Mouse (Mus musculus) gastrocnemius, postnatal 36 days (tissue): ENCODE results near the gene Cilp2. TPM values are rescaled to one million over a fixed set of nuclear protein-coding genes. Genes with fewer than 3 reads are reported as not detected.

ENCODE experiments used
- DNase-seq, 2 experiments: peaks; one replicate each; pipeline ENCODE4 v3.0.0; 2022
- intact Hi-C: fragments of 180-260 bp; cut with DNase I; formaldehyde crosslinking; loops from one replicate; pipeline ENCODE4 v1.15.1; 2025
- long read RNA-seq, 2 experiments: library from polyadenylated mRNA; stranded (forward); transcript quantifications; one replicate each; pipeline ENCODE4 v2.0.0; 2021
- total RNA-seq, 2 experiments: library from RNA; stranded (reverse); gene quantifications; 2 replicates each; pipeline ENCODE4 v1.2.3; 2021

Gene Cilp2
- total RNA-seq: 10 to 100 TPM in 1 of 2 experiments, 1 to 10 TPM in 1; 9.3 to 11.0 TPM
- long read RNA-seq, experiment 1, full-length matches to known transcripts: 1 of 9 reads
- long read RNA-seq, experiment 1, partial matches to known transcripts: 2 of 9 reads
- long read RNA-seq, experiment 1, other reads (novel, unspliced or antisense): 6 of 9 reads
- long read RNA-seq, experiment 2, full-length matches to known transcripts: 4 of 10 reads
- long read RNA-seq, experiment 2, partial matches to known transcripts: 0 of 10 reads
- long read RNA-seq, experiment 2, other reads (novel, unspliced or antisense): 6 of 10 reads

DNA sequence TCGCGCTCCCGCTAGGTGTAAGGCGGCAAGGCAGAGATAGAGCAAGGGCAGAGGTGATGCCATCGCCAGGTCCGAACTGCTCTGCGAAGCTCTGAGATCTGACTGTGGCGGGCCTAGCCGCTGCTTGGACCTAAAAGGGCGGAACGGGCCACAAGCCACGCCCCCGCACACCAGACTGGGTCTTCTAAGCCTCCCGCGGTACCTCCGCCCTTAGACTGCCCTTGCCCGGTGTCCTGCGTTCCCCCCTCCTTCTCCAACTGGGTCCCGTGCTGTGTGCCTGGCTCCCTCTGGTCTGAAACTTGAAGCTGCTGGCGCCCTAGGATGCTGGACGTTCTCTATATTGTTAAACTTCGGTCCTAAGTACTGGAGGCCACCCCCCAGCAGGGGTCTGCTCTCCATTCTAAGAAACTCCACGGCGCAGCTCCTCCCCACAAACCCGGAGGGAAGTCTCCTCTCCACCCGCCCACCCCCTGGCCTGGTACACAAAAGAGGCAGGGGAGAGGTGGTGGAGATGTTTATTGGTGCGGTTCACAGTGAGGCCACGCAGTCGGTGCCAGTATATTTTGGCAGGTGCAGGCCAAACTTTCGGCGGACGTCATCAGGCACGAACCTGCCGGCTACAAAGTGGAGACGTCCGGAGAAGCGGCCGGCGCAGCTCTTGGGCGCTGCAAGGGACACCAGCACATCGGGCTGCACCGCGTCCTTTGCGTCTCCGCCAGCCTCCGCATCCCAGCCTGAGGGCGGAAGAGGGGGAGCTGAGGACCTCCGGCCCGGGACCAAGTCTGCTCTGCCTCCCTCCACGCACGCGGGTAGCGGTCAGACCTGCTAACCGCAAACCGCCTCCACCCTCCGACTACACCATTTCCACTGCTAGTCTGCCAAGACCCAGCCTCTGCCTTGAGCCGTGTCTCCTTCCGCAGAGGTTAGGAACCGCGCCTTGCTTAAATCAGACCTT is at the start of gene Cilp2:
Gene Cilp2, minus strand, starts transcription at position 399 of the 955 bp plus-strand sequence.
- intact Hi-C loops: no loop called here
- DNase-seq: peak in 1 of 2 experiments; percentile 41

DNA sequence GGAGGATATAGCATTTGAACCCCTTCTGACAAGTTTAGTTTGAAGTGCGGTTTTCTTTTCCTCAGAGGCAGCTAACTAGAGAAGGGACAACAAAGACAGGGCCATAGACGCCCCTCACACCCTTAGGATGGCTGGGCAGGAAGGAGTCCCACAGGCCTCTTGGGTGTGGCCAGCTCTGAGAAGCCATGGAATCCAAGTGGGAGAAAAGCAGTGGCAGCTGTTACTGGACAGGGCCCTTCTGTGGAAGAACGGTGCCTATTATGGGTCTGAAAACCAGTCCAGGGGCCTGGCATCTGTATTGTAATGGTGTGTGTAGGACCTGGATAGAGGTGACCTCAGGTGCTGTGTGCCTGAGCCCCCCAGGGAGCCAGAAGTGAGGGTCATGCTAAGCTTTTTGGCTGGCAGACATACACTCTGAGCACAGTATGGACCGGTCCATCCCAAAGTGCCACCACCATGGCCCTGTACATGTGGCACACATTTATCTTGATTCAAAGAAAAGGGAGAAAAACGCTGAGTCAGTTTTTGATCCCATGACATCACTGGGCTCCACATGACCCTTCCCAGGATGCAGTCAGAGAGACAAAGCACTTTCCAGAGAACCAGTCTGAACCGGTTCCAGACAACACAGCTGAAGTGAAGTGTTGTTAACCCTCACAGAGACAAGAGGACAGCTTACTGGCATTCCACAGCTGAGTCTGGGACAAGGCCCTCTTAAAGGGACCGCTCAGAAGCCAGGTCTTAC is 48.7 kb upstream of the Cilp2 start:
- intact Hi-C loops: no loop called here
- DNase-seq: no peak

DNA sequence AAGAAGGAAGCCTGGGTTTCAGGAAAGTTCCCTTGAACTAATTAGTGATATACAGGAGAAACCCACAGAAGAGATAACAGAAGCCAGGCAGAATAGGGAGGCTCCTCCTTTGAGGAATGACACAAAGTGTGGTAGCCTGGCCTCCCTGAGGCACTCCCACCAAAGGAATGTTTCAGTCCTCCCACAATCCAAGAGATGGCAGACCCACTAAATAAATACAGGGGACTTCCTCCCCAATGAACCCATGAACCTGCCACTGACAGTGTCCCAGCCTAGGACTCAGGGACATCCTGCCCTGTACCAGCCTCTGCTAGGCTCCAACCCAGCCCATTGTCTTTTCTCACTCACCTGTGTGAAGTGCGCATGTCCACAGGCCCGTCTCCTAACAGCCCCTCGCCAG is 47.9 kb upstream of the Cilp2 start:
- no peak for DNase-seq

DNA sequence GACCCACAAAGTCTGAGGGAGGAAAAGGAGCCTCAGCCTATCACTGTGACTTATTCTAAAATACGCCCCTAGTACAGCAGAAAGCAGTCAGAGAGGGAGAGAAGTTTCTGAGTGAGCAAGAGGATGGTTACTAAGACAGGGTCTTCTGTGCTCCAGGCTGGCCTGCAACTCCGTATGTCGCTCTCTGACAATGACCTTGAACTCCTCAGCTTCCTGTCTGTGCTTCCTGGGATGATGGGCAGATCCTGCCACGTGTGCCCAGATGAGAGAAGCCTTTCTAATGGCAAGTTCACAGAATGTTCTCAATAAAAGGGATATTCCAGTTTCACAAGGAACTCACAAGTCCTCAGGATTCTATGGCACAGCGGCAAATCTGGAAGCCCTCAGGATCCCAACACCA is 47.1 kb upstream of the Cilp2 start:
- intact Hi-C loops: no loop called here
- no peak for DNase-seq

More for the DNA sequence above, 47.9 kb upstream of the Cilp2 start:
- intact Hi-C loops: no loop called here

DNA sequence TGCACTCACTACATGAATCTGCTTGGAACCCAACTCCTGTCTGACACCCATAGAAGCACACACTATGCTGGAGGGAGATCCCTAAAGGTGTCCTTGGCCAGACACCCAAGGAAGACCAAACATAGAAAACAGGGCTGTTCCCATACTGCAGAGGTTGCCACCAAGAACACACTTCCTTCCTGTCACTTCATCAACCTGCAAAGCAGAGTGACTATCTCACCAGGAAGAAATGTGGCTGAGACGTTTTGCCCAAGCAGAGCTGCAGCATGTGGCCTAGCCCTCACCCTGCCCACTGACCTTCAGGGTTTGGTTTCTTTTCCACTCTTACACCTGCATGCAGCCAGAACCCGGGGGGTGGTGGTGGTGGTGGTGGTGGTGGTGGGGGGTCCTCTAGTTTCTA is 46.3 kb upstream of the Cilp2 start:
- intact Hi-C loops: no loop called here
- DNase-seq: no peak

DNA sequence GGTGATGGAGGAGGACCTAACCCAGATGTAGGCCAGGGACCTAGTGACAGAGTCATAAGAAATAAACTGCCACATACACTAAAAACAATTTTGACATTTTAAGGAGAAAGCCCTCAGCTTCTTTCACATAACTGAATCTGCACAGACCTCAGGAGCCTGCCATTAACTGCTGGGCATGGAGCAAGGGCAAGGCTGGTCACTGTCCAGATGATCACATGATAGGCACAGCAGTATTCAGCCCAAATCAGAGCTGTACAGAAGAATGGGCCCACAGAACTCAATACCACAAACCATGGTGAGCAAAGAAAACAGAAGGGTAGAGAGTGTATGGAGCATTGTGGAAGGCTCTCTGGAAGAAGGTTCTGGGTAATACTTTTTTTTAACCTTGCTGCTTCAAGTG is 39.4 kb upstream of the Cilp2 start:
- DNase-seq: no peak
- intact Hi-C loops: no loop called here

DNA sequence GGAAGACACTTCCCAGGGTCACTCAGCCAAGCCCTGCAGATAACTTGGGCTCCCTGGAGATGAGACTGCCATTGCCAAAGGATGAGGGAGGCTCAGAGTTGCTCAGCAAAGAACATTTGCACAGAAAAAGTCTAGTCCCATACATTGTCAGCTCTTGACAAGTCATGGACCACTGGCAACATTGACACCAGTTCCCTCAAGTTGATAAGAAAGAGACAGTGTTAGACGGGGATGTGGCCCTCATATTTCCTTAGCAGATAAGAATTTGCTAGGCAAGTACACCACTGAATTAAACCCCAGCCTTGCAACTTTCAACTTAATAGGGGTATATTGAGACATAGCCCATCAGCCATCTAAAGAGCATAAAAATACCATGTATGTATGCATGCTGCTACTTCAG is 36.5 kb upstream of the Cilp2 start:
- intact Hi-C loops: no loop called here
- DNase-seq: no peak

DNA sequence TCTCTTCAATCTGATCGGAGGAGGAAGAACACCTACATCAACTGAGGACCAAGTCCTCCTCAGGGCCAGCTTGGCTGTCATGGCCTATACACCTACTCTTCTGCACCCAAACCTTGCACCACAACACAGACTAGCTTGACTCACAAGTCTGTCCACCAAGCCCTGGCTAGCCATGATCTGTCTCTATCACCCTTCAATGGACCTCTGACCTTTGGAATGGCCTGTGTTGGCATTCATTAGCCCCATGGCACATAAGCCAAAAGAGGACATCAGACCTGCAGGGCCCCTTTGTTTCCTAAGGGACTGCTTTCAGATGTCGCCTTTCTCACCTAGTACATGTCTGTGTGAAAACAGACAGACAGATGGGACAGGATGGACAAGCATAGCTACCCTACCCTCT is 33.7 kb upstream of the Cilp2 start:
- intact Hi-C loops: loop anchor here (1.0 kb wide), 1 partner anchor 80 kb away; no protein-coding TSS in a partner anchor
- DNase-seq: no peak

DNA sequence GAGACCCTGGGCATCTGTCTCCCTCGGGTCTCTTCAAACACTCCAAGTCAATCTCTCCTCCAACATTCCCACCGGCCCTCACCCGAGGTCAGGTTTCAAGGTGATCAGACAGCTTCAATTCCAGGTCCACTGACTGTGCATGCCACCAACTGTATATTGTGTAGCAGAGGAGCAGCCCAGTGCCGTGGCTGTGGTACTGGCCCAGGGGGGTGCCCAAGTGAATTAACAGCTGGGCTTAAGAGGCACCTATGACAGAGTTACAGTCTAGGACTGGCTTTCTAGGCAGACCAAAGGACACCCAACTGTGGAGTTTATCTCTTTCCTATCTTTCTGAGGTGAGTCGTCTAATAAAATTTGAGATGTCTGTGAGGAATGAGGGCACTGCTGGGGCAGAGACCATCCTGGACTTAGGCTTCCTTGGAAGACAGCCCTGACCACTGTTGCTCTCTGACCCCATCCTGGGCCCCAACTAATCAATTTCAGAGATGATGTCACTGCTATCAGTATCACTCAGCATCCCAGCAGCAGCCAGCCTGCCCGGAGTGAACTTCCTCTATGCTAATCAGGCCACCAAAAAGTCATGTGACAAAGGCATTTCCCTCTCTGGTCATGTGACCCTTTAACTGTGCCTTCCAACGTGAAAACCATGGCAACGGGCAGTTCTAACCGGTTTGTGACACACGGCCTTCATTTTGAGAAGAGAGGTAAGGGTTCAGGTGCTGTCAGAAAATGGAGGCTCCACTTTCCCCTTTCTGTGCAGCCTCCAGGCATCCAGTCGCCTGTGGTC is 32.6 kb upstream of the Cilp2 start:
- intact Hi-C loops: loop anchor here (1.0 kb wide), 1 partner anchor 84 kb away; no protein-coding TSS in a partner anchor

DNA sequence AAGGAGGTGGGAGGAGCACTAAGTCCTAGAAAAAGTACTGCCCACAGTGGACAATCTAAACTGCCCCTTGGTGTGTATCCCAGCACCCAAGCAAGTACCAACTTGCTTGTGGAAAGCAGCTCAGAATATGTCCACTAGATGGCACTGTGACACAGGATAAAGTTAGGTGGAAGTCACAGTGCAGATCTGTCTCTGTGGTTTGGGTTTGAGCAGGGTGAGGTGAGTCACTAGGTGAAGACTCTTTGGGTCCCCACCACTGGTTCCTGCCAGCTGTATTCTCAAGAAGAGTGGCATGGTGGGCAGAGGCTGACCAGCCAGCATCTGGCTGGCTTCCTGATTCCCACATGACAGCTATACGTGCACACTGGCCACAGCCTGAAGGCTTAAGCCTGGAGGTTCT is 31.5 kb upstream of the Cilp2 start:
- intact Hi-C loops: loop anchor here (1.0 kb wide), 1 partner anchor 85 kb away; no protein-coding TSS in a partner anchor
- DNase-seq: peak; percentile 46 to 65

More for the DNA sequence above, 32.6 kb upstream of the Cilp2 start:
- no peak for DNase-seq

DNA sequence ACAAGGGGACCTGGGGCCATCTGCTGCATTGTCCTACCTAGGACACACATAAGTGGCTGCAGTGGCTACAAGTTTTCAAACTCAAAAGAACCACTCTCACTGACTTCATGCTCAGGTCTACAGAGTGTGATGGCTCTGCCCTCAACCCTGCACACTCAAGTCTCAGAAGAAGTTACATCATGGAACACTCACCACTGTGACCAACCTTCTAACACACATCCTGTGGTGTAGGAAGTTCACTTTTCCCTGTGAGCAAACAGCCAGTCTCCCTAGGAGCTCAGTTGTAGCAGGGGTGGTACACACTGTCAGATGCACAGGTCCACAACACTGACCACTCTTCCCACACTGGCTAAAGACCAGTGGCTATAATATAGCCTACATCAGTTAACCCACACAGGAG is 31.0 kb upstream of the Cilp2 start:
- intact Hi-C loops: no loop called here
- DNase-seq: no peak

DNA sequence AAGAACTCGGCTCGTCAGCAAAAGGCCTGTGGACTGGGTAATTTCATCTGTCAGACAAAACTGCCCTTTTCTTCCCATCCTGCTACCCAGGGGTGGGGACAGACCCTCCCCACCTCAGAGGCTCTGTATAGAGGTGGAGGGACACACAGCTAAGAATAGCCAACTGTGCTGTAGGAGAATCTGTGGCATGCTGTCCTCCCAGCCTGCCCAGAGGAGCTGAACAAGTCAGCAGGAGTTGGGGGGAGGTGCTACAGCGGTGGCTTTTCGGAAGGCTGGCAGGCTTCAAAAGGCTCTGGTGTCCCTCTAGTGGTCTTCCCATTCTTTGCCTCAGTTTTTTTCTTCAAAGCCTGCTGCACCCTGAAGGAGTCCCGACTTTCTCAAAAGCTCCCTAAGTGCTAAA is 28.3 kb upstream of the Cilp2 start:
- no peak for DNase-seq
- intact Hi-C loops: no loop called here

DNA sequence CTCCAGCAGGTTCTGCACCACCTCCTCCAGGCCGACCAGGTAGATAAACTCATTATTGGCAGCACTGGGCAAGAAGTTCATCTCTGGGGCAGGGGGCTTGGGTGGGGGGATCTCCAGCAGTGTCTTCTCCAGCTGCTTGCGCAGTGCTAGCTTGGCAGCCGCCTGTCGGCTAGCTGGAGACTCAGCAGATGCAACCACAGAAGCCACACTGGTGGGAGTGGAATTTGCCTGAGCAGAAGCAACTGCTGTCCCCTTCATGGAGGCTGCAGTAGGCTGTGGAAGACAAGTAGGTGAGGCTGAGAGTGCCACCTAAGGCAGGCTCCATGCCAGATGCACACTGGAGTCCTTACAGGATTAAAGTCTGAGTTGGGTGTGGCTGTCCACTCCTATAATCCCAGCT is 27.0 kb upstream of the Cilp2 start:
- intact Hi-C loops: no loop called here

DNA sequence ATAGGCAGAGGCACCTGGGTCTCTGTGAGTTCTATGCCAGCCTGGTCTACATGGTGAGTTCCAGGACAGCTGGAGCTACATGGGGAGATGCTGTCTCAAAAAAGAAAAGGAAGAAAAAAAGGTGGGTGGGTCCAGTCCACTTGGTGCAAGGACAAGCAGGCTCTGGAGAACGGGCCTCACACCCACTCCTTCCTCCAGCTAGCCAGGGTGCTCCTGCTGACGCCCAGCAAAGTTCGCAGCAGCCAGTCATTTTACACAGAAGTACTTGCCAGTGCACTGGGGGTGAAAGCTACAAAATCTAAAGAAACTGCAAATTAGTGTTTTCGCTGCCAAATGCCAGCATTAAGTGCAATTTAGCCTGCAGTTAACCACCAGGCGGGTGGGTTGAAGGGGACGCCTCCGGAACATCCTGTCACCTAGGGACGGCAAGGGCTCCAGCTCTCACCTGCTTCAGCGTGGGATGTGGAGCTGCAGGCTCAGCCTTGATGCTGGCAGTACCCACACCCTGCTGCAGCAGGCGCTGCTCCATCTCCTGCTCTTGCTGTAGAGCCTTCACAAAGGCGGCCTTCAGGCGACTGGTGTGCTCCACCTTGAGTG is 25.1 kb upstream of the Cilp2 start:
- intact Hi-C loops: no loop called here

More for the DNA sequence above, 27.0 kb upstream of the Cilp2 start:
- DNase-seq: no peak

DNA sequence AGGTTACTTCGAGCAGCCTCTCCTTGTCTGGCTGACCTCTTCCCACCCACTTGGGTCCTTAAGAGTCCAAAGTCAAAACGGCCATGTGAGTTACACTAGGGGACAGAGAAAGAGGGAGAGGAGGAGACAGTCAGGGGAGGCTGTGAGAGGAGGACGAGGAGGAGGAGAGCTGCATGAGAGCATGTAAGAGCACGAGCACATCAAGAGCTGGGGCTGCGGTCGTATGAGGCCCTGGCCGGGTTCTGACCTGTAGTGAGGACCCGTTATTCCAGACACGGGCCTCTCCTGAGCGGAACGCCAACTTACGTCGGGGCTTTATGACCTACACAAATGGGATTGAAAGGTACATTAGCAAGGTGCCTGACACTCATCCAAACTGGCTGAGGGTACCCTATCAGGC is 24.4 kb upstream of the Cilp2 start:
- intact Hi-C loops: no loop called here
- DNase-seq: no peak

More for the DNA sequence above, 25.1 kb upstream of the Cilp2 start:
- DNase-seq: no peak

DNA sequence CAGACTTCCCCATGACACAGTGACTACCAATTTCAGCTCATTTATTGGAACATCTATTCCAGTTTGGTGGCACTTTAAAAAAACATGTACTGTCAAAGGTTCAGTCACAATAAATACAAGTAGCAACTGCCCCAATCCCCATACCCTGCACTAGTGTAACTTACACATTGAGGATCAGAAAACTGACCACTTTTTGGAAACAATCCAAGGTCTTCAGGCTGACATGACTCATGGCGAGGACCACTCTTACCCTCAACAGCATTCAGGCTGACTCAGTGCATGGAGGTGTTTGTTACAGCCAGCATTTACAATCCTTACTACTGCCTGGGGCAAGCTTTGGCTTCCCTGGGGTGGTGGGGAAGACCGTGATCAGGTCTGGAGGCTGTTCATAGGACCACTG is 19.6 kb upstream of the Cilp2 start:
- intact Hi-C loops: no loop called here
- no peak for DNase-seq

DNA sequence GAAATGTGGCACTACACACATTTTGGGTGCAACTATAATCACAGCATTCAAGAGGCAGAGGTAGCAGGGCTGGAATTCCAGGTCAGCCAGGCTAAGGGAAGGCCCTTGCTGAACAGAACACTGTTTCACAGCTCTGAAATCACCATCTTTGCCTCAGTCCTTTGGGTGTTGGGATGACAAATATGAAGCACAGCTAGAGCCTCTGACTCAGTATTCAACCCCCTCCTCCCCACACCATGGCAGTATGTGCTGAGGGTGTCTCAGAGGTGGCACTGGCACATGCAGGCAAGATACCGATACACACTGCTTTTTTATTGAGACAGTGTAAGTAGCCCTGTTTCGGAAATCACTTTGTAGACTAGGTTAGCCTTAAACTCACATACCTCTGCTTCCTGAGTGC is 18.8 kb upstream of the Cilp2 start:
- intact Hi-C loops: no loop called here
- no peak for DNase-seq

DNA sequence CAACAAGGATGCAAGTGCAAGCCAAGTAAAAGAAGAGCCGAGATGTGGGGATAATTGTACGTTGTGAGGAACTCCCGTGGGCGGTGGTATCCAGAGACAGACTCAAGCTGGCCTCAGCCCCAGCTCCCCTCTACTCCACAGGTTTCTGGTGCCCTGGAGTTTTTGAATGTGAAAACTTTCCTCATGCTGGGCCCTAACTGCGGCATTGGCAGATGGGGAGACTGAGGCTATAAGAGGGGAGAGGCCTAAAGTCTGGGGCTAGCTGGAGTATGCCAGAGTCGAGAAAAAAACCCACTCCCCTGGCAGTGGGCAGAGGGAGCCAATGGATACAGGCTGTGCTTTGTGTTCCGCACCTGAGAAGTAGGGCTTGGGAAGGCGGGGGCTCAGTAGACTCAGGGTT is 16.6 kb upstream of the Cilp2 start:
- no peak for DNase-seq
- intact Hi-C loops: no loop called here

DNA sequence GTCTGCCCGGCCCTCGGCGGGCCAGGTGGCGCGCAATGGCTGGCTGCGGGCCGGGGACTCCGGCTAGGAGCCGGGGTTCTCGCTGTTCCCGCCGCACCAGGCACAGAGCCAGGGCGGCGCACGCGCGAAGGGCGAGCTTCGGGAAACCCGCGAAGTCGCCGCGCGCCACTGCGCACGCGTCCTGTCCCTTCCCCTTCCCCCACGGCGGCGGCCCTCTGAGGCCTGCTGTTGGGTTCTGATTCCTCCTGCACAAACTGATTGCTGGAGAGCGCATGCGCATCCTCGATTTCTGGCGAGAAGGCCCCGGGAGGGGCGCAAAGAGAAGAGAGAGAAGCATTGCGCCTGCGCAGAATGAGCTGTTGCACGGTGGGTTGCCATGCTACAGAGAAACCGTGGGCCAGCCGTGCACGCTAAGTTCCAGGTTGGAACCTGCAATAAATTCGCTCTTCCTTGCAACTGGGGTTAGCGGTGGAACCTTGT is 15.6 kb upstream of the Cilp2 start:
- intact Hi-C loops: no loop called here

More for the DNA sequence above, 15.6 kb upstream of the Cilp2 start:
- peak; percentile 98 for DNase-seq
